Mouse (Mus musculus): Measurements from ENCODE around the gene Rtbdn.

Rtbdn gene

GRCm38 (mm10) chr8:84979599-84980421, 33.0 kb downstream of the Rtbdn start:
- peak; percentile 96 for DNase-seq (ENCODE audit: low spot score in 2 of 2)

GRCm38 (mm10) chr8:84980622-84981358, 34.0 kb downstream of the Rtbdn start:
- peak; percentile 82 to 86 for DNase-seq (ENCODE audit: low spot score in 2 of 2)

GRCm38 (mm10) chr8:84981644-84982498, 35.1 kb downstream of the Rtbdn start:
- no peak for DNase-seq (ENCODE audit: low spot score in 2 of 2)

- no peak for DNase-seq (ENCODE audit: low spot score in 2 of 2)
Measured at GRCm38 (mm10) chr8:84982499-84983011, 35.8 kb downstream of the Rtbdn start.

- peak; percentile 46 to 70 for DNase-seq (ENCODE audit: low spot score in 2 of 2)
Measured at GRCm38 (mm10) chr8:84984294-84985048, 37.7 kb downstream of the Rtbdn start.

GRCm38 (mm10) chr8:84985049-84985683, 38.4 kb downstream of the Rtbdn start:
- DNase-seq (ENCODE audit: low spot score in 2 of 2) = no peak

GRCm38 (mm10) chr8:84985684-84986378, 39.0 kb downstream of the Rtbdn start:
- peak; percentile 92 to 93 for DNase-seq (ENCODE audit: low spot score in 2 of 2)

- no peak for DNase-seq (ENCODE audit: low spot score in 2 of 2)
Measured at GRCm38 (mm10) chr8:84986379-84986945, 39.7 kb downstream of the Rtbdn start.

- DNase-seq (ENCODE audit: low spot score in 2 of 2) = no peak
Measured at GRCm38 (mm10) chr8:84987388-84987787, 40.6 kb downstream of the Rtbdn start.

- DNase-seq (ENCODE audit: low spot score in 2 of 2) = peak; percentile 54 to 67
Measured at GRCm38 (mm10) chr8:84987903-84988302, 41.1 kb downstream of the Rtbdn start.

GRCm38 (mm10) chr8:84989311-84989731, 42.5 kb downstream of the Rtbdn start:
- peak; percentile 78 to 81 for DNase-seq (ENCODE audit: low spot score in 2 of 2)

GRCm38 (mm10) chr8:84989810-84990209, 43.0 kb downstream of the Rtbdn start:
- peak; percentile 86 to 95 for DNase-seq (ENCODE audit: low spot score in 2 of 2)

- DNase-seq (ENCODE audit: low spot score in 2 of 2) = peak; percentile 98
Measured at GRCm38 (mm10) chr8:84990349-84990748, 43.6 kb downstream of the Rtbdn start, which contains the start of gene Hook2. Gene Hook2 (plus strand): TSS chr8:84990603.

- peak in 1 of 2 experiments; percentile 68 for DNase-seq (ENCODE audit: low spot score in 2 of 2)
Measured at GRCm38 (mm10) chr8:84990836-84991235, 44.0 kb downstream of the Rtbdn start.

GRCm38 (mm10) chr8:84994375-84994774, 47.6 kb downstream of the Rtbdn start:
- DNase-seq (ENCODE audit: low spot score in 2 of 2) = no peak

- no peak for DNase-seq (ENCODE audit: low spot score in 2 of 2)
Measured at GRCm38 (mm10) chr8:84995680-84996079, 48.9 kb downstream of the Rtbdn start.

- no peak for DNase-seq (ENCODE audit: low spot score in 2 of 2)
Measured at GRCm38 (mm10) chr8:84996978-84997377, 50.2 kb downstream of the Rtbdn start.

GRCm38 (mm10) chr8:84997649-84998295, 51.0 kb downstream of the Rtbdn start:
- peak; percentile 73 to 87 for DNase-seq (ENCODE audit: low spot score in 2 of 2)
